Mouse (Mus musculus): ENCODE measurements around the gene Il12rb2.

Gene Il12rb2

GRCm38 (mm10) chr6:67375982-67376391 is at the start of gene Il12rb2:
TSS of gene Il12rb2 (minus strand) at chr6:67376188.
- peak; percentile 34 for DNase-seq (ENCODE audit: extremely low spot score)

GRCm38 (mm10) chr6:67421761-67422160 is 45.8 kb upstream of the Il12rb2 start:
- no peak for DNase-seq (ENCODE audit: extremely low spot score)

GRCm38 (mm10) chr6:67416557-67416956 is 40.6 kb upstream of the Il12rb2 start:
- DNase-seq (ENCODE audit: extremely low spot score): no peak

- no peak for DNase-seq (ENCODE audit: extremely low spot score)
Measured at GRCm38 (mm10) chr6:67415276-67415675, 39.3 kb upstream of the Il12rb2 start.

- DNase-seq (ENCODE audit: extremely low spot score): no peak
Measured at GRCm38 (mm10) chr6:67413378-67413777, 37.4 kb upstream of the Il12rb2 start.

- no peak for DNase-seq (ENCODE audit: extremely low spot score)
Measured at GRCm38 (mm10) chr6:67405281-67405682, 29.3 kb upstream of the Il12rb2 start.

GRCm38 (mm10) chr6:67399551-67399950 is 23.6 kb upstream of the Il12rb2 start:
- DNase-seq (ENCODE audit: extremely low spot score): no peak

- no peak for DNase-seq (ENCODE audit: extremely low spot score)
Measured at GRCm38 (mm10) chr6:67365785-67366184, 10.2 kb downstream of the Il12rb2 start.

GRCm38 (mm10) chr6:67348065-67348464 is 27.9 kb downstream of the Il12rb2 start:
- no peak for DNase-seq (ENCODE audit: extremely low spot score)

- no peak for DNase-seq (ENCODE audit: extremely low spot score)
Measured at GRCm38 (mm10) chr6:67339494-67339893, 36.5 kb downstream of the Il12rb2 start.

- no peak for DNase-seq (ENCODE audit: extremely low spot score)
Measured at GRCm38 (mm10) chr6:67337943-67338342, 38.0 kb downstream of the Il12rb2 start.

- DNase-seq (ENCODE audit: extremely low spot score): no peak
Measured at GRCm38 (mm10) chr6:67323788-67324187, 52.2 kb downstream of the Il12rb2 start.

- DNase-seq (ENCODE audit: extremely low spot score): peak; percentile 45
Measured at GRCm38 (mm10) chr6:67318451-67318850, 57.5 kb downstream of the Il12rb2 start.

GRCm38 (mm10) chr6:67317827-67318338 is 58.1 kb downstream of the Il12rb2 start:
- DNase-seq (ENCODE audit: extremely low spot score): no peak

GRCm38 (mm10) chr6:67317068-67317467 is 58.9 kb downstream of the Il12rb2 start:
- no peak for DNase-seq (ENCODE audit: extremely low spot score)

- DNase-seq (ENCODE audit: extremely low spot score): no peak
Measured at GRCm38 (mm10) chr6:67314697-67315096, 61.3 kb downstream of the Il12rb2 start.

- no peak for DNase-seq (ENCODE audit: extremely low spot score)
Measured at GRCm38 (mm10) chr6:67309752-67310151, 66.2 kb downstream of the Il12rb2 start.

GRCm38 (mm10) chr6:67308994-67309393 is 67.0 kb downstream of the Il12rb2 start:
- DNase-seq (ENCODE audit: extremely low spot score): no peak

GRCm38 (mm10) chr6:67303210-67303609 is 72.8 kb downstream of the Il12rb2 start:
- no peak for DNase-seq (ENCODE audit: extremely low spot score)

- no peak for DNase-seq (ENCODE audit: extremely low spot score)
Measured at GRCm38 (mm10) chr6:67302471-67302870, 73.5 kb downstream of the Il12rb2 start.

GRCm38 (mm10) chr6:67301230-67301629 is 74.8 kb downstream of the Il12rb2 start:
- no peak for DNase-seq (ENCODE audit: extremely low spot score)

- DNase-seq (ENCODE audit: extremely low spot score): no peak
Measured at GRCm38 (mm10) chr6:67300710-67301163, 75.3 kb downstream of the Il12rb2 start.

- DNase-seq (ENCODE audit: extremely low spot score): no peak
Measured at GRCm38 (mm10) chr6:67300300-67300699, 75.7 kb downstream of the Il12rb2 start.

- no peak for DNase-seq (ENCODE audit: extremely low spot score)
Measured at GRCm38 (mm10) chr6:67298742-67299141, 77.2 kb downstream of the Il12rb2 start.
